Mouse (Mus musculus): ENCODE results near the gene Mgarp. TPM values are rescaled to one million over a fixed set of nuclear protein-coding genes. Genes with fewer than 3 reads are reported as not detected.

Mgarp gene
- polyA plus RNA-seq, 1 experiment from 2014 or later, result 11.7 TPM

DNA sequence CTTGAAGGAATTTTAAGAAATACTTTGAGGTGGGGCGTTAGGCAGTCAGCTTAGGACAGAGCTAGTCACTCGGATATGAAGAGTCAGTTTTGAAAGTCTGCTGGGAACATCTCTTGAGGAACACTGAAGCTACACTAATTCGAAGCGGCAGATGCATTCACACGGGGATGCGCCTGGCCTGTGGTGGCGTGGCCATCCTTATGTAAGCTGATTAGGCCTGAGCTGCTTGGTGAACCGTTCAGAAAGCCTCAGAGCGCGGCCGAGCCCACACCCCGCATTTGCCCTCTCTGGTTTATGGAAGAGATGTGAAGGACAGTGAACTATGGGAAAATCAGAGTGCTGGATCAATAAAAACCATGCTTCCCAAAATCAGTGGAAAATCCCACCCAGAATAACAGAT is 13.1 kb downstream of the Mgarp start:
- WGBS, result 73% methylated on average over 12 of the region's 12 CpGs
- H3K27me3 ChIP-seq (replicated peaks), result no peaks in the 10 kb centered on the region; the same call in 1 of the 2 replicates
- no peak overlapping the region for H3K9ac ChIP-seq
- H3K4me2 ChIP-seq, result no peak overlapping the region
- no peaks in the 10 kb centered on the region for H3K36me3 ChIP-seq
- H3K4me3 ChIP-seq, result no peak overlapping the region
- H3K27ac ChIP-seq (replicated peaks), result no peak overlapping the region
- H3K9me3 ChIP-seq, result no peaks in the 10 kb centered on the region
- peaks cover 8% of the 10 kb centered on the region; the same call in 1 of the 2 replicates for H3K4me1 ChIP-seq
- ATAC-seq (ENCODE audit: extremely low read depth, insufficient number of reproducible peaks, low FRiP score, low TSS enrichment), result no peak

DNA sequence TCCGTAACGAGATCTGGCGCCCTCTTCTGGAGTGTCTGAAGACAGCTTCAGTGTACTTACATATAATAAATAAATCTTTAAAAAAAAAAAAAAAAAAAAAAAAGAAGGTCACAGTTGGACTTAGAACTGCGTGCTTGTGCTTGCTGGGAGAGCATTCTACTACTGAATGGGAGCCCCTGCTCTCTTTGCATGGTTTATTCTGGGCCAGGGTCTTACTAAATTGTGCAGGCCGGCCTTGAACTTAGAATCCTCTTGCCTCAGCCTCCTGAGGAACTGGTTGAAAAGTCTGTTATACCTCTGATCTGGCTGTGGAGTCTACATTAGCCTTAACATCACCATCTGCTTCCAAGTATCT is 15.9 kb downstream of the Mgarp start:
- peaks cover 3% of the 10 kb centered on the region; the same call in 1 of the 2 replicates for H3K4me1 ChIP-seq
- no peak for ATAC-seq (ENCODE audit: extremely low read depth, insufficient number of reproducible peaks, low FRiP score, low TSS enrichment)
- 60% methylated on average over 4 of the region's 5 CpGs for WGBS
- H3K9me3 ChIP-seq, result no peaks in the 10 kb centered on the region
- H3K4me3 ChIP-seq, result no peak overlapping the region
- no peak overlapping the region for H3K27ac ChIP-seq (replicated peaks)
- no peaks in the 10 kb centered on the region for H3K27me3 ChIP-seq (replicated peaks)
- no peaks in the 10 kb centered on the region for H3K36me3 ChIP-seq
- no peak overlapping the region for H3K9ac ChIP-seq
- no peak overlapping the region for H3K4me2 ChIP-seq

DNA sequence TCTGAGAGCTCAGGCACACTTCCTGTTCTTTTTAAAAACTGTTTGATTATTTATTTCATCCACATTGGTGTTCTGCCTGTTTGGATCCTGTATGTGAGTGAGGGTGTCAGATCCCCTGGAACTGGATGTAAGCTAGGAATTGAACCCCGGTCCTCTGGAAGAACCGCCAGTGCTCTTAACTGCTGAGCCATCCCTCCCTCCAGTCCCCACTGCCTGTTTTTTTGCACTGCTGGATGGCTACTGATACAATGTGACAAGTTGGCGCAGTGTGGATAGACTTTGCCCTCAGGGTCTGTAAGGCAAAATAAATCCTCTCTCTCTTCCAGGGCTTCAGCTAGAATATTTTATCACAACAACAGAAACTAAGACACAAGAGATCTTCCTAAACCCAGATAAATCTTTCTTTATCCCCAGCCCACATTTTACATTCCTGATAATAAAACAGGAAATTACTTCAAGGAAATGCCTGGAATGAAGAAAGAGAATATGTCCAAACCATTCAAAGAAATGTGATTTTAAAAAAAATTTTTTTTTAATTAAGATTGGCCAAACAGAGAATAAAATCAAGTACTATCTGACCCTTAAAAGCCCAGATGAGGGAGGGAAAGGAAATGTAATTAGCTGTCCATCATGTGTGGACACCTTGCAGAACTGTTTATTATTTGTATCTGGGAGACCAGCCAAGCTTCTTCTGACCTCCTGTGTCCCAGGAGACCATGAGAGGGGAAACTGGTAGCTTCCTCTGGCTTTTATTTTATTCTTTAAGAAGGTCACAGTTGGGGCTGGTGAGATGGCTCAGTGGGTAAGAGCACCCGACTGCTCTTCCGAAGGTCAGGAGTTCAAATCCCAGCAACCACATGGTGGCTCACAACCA is 16.5 kb downstream of the Mgarp start:
- H3K9ac ChIP-seq, result no peak overlapping the region
- H3K27me3 ChIP-seq (replicated peaks), result no peaks in the 10 kb centered on the region
- no peaks in the 10 kb centered on the region for H3K9me3 ChIP-seq
- WGBS, result 65% methylated on average over 5 of the region's 5 CpGs
- peak overlapping the region; percentile 36 for H3K27ac ChIP-seq (replicated peaks)
- H3K4me1 ChIP-seq, result peaks cover 3% of the 10 kb centered on the region; the same call in 1 of the 2 replicates
- no peak for ATAC-seq (ENCODE audit: extremely low read depth, insufficient number of reproducible peaks, low FRiP score, low TSS enrichment)
- H3K4me3 ChIP-seq, result no peak overlapping the region
- no peak overlapping the region for H3K4me2 ChIP-seq
- no peaks in the 10 kb centered on the region for H3K36me3 ChIP-seq

DNA sequence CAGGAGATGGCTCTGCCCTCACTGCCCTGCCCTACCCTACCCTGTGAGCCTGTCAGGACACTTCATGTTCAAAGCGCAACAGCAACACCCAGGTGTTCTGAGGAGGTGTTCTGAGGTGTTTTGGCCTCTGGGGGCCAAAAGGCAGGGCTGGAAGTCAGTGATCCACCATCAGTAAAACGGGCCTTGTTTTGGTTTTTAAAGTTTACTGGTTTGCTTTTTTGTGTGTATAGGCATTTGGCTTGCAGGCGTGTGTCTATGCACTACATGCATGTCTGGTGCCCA is 17.9 kb downstream of the Mgarp start:
- Histone ChIP-seq H3K27me3 (replicated peaks) (no peaks in the 10 kb centered on the region), H3K4me2 (peak overlapping the region; percentile 70), H3K36me3 (no peaks in the 10 kb centered on the region), H3K4me1 (peaks cover 3% of the 10 kb centered on the region; the same call in 1 of the 2 replicates), H3K9ac (peak overlapping the region; percentile 75), H3K9me3 (no peaks in the 10 kb centered on the region), H3K27ac (replicated peaks) (no peak overlapping the region), H3K4me3 (peak overlapping the region; percentile 52)
- ATAC-seq (ENCODE audit: extremely low read depth, insufficient number of reproducible peaks, low FRiP score, low TSS enrichment), result no peak
- WGBS, result 79% methylated on average over 3 of the region's 3 CpGs

GRCm38 (mm10) chr3:51377878-51378664 is 18.5 kb downstream of the Mgarp start:
- Histone ChIP-seq H3K9ac (peak overlapping the region; percentile 75), H3K4me3 (peak overlapping the region; percentile 52), H3K27me3 (replicated peaks) (no peaks in the 10 kb centered on the region), H3K9me3 (no peaks in the 10 kb centered on the region), H3K4me1 (peaks cover 3% of the 10 kb centered on the region; the same call in 1 of the 2 replicates), H3K4me2 (peak overlapping the region; percentile 70), H3K36me3 (no peaks in the 10 kb centered on the region), H3K27ac (replicated peaks) (peak overlapping the region; percentile 8; the same call in 1 of the 2 replicates)
- ATAC-seq (ENCODE audit: extremely low read depth, insufficient number of reproducible peaks, low FRiP score, low TSS enrichment), result no peak
- WGBS, result 22% methylated on average over 31 of the region's 31 CpGs

DNA sequence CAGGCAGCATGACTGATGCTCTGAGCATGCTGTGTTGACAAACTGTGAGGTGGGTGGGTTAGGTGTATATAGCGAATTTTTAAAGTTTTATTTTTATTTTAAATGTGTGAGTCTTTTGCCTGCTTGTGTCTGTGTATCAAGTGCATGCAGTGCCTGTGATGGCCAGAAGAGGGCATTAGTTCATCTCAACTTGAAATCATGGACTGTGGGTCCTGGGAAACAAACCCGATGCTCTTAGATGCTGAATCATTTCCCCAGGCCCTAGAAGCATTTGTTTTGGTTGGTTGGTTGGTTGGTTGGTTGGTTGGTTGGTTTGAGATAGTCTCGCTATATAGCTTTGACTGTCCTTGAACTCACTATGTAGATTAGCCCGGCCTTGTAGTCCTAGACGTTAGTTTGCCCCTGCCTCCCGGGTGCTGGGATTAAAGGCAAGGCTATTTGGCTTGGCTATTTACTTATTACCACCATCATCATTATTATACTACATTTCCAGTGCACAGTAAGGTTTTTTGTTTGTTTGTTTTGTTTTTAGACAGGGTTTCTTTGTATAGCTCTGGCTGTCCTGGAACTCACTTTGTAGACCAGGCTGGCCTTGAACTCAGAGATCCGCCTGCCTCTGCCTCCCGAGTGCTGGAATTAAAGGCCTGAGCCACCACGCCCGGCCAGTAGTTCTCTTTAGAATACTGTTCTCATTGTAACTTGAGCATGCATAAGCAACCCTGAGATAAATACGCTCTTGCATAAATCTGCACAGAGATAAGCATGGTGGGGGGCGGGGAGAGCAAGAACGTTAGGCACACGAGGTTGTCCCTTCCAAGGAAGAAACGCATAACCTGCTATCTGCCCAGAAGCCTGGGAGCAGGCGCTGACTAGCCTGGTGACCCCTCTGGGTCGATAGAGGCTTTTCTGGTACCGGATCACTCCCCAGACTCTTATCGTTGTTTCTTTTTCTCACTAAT is 21.0 kb downstream of the Mgarp start:
- H3K27ac ChIP-seq (replicated peaks), result no peak overlapping the region
- H3K4me1 ChIP-seq, result peaks cover 3% of the 10 kb centered on the region; the same call in 1 of the 2 replicates
- no peaks in the 10 kb centered on the region for H3K9me3 ChIP-seq
- H3K4me3 ChIP-seq, result no peak overlapping the region
- no peaks in the 10 kb centered on the region for H3K27me3 ChIP-seq (replicated peaks)
- WGBS, result 72% methylated on average over 19 of the region's 19 CpGs
- no peaks in the 10 kb centered on the region for H3K36me3 ChIP-seq
- ATAC-seq (ENCODE audit: extremely low read depth, insufficient number of reproducible peaks, low FRiP score, low TSS enrichment), result no peak
- no peak overlapping the region for H3K9ac ChIP-seq
- no peak overlapping the region for H3K4me2 ChIP-seq

DNA sequence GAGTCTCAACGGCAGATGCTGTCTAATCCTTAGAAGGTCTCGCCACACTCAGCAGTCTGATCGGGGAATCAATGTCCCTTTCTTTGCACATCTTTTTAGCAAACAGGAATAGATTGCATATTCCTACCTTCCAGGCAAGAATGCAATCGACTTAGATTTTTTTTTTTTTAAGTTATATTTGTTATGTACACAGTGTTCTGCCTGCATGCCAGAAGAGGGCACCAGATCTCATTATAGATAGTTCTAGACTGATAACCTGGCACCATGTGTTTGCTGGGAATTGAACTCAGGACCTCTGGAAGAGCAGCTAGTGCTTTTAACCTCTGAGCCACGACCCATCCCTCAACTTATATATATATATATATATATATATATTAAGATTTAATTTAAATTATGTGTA is 23.0 kb downstream of the Mgarp start:
- Histone ChIP-seq H3K4me2 (no peak overlapping the region), H3K9ac (no peak overlapping the region), H3K36me3 (no peaks in the 10 kb centered on the region), H3K27me3 (replicated peaks) (no peaks in the 10 kb centered on the region), H3K4me3 (no peak overlapping the region), H3K9me3 (no peaks in the 10 kb centered on the region), H3K27ac (replicated peaks) (no peak overlapping the region), H3K4me1 (peaks cover 2% of the 10 kb centered on the region; the same call in 1 of the 2 replicates)
- no peak for ATAC-seq (ENCODE audit: extremely low read depth, insufficient number of reproducible peaks, low FRiP score, low TSS enrichment)
- 69% methylated on average over 5 of the region's 5 CpGs for WGBS

DNA sequence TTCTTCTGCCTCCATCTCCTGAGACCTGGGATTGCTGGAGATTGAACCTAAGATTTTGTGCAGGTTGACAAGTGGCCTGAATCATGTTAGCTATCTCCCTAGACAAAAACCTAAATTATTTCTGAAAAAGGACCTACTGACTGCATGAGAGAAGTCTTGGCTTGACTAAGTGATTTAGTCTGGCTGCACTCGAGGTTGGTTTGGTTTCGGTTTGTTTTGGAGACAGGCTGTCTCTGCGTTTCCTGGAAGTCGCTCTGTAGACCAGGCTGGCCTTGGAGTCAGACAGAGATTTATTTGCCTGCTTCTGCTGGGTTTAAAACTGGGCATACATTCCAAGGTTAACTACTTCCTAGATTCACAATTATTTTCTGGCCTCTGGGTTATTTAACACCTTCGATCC is 23.7 kb downstream of the Mgarp start:
- 65% methylated on average over 5 of the region's 5 CpGs for WGBS
- Histone ChIP-seq H3K27me3 (replicated peaks) (no peaks in the 10 kb centered on the region), H3K4me3 (no peak overlapping the region), H3K4me2 (no peak overlapping the region), H3K27ac (replicated peaks) (no peak overlapping the region), H3K9ac (no peak overlapping the region), H3K36me3 (no peaks in the 10 kb centered on the region), H3K9me3 (no peaks in the 10 kb centered on the region), H3K4me1 (no peaks in the 10 kb centered on the region)
- ATAC-seq (ENCODE audit: extremely low read depth, insufficient number of reproducible peaks, low FRiP score, low TSS enrichment), result no peak

GRCm38 (mm10) chr3:51371826-51372225 is 24.7 kb downstream of the Mgarp start:
- ATAC-seq (ENCODE audit: extremely low read depth, insufficient number of reproducible peaks, low FRiP score, low TSS enrichment), result no peak
- Histone ChIP-seq H3K27ac (replicated peaks) (no peak overlapping the region), H3K4me3 (no peak overlapping the region), H3K27me3 (replicated peaks) (no peaks in the 10 kb centered on the region), H3K9me3 (no peaks in the 10 kb centered on the region), H3K4me2 (no peak overlapping the region), H3K36me3 (no peaks in the 10 kb centered on the region), H3K9ac (no peak overlapping the region), H3K4me1 (no peaks in the 10 kb centered on the region)
- WGBS, result 64% methylated on average over 2 of the region's 2 CpGs

DNA sequence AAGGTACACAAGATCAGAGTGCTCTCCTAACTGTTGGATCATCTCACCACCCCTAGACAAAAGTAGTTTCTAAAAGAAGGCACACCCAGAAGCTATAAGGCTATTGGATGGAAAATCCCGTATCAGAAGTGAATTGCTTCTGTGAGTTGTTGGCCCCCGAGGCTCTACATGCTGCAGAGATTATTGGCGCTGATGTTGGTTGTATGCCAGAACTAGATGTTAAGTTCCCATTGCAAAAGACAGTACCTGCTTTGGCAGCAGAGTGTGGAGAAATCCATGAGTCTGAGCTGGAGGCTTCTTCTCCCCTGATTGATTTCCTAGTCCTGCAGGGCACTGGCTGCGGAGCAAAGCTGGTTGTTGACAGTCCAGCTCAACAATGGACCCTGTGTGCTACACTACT is 28.5 kb downstream of the Mgarp start:
- Histone ChIP-seq H3K9me3 (no peaks in the 10 kb centered on the region), H3K36me3 (no peaks in the 10 kb centered on the region), H3K27me3 (replicated peaks) (no peaks in the 10 kb centered on the region), H3K9ac (no peak overlapping the region), H3K4me3 (no peak overlapping the region), H3K27ac (replicated peaks) (no peak overlapping the region), H3K4me1 (peaks cover 14% of the 10 kb centered on the region), H3K4me2 (no peak overlapping the region)
- ATAC-seq (ENCODE audit: extremely low read depth, insufficient number of reproducible peaks, low FRiP score, low TSS enrichment), result no peak
- WGBS, result 59% methylated on average over 4 of the region's 4 CpGs

DNA sequence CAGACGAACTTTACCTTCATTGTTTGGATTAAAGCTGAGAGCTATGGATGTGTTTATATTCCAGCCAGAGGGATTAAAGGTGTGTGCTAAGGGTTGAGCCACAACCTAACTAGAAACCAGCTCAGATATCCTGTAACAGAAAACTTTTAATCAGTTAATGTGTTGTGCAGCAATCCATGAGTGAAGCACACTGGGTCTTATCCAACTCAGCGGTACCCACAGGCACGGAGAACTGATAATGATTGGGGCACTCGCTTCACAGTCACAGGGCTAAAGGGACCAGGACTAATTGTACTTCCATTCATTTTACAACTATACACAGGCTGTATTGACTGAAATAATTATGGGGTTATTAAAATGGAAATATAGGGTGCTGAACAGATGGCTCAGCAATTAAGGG is 29.6 kb downstream of the Mgarp start:
- Histone ChIP-seq H3K36me3 (no peaks in the 10 kb centered on the region), H3K9me3 (no peaks in the 10 kb centered on the region), H3K27ac (replicated peaks) (no peak overlapping the region), H3K9ac (no peak overlapping the region), H3K27me3 (replicated peaks) (no peaks in the 10 kb centered on the region), H3K4me2 (no peak overlapping the region), H3K4me3 (no peak overlapping the region), H3K4me1 (peaks cover 14% of the 10 kb centered on the region)
- WGBS, result 56% methylated on average over 4 of the region's 4 CpGs
- no peak for ATAC-seq (ENCODE audit: extremely low read depth, insufficient number of reproducible peaks, low FRiP score, low TSS enrichment)
